Mouse (Mus musculus): ENCODE data around the gene Galc. TPM values are rescaled to one million over a fixed set of nuclear protein-coding genes. Genes with fewer than 3 reads are reported as not detected.

Galc gene
- polyA plus RNA-seq, 1 experiment from 2014 or later: 13.8 TPM

DNA sequence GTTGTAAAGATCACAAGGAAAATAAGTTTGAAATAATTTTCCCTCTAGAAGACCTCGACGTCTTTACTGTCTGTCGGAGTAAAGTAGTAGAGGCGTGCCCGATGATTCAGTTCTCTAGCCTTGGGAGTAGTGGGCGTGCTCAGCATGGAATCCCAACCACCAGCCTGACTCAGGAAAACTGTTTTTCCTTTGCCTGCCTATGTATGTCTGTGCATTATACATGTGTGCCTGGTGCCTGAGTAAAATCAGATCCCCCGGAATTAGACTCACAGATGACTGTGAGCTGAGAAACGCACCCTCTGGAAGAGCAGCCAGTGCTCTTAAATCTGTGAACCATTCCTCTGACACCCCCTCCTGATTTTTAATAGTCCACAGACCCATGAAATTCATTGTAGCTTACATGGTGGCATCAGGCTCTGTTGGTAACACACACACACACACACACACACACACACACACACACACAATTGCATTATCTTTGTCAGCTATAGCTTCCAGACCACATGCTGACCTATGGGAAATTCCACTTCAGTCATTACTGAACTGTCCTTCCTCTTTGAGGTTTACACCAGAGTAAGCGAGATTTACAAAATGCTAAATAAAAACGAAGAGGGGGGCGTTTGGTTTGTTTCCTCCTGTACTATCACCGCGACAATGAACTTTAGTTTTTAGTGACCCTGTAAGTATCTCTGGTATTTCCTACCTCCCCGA lies 23.7 kb upstream of the Galc start:
- Histone ChIP-seq H3K9ac (no peak overlapping the region), H3K27me3 (ENCODE audit: control insufficient read depth, insufficient read depth, low read length) (no peaks in the 10 kb centered on the region), H3K9me3 (ENCODE audit: control insufficient read depth, low read length) (no peaks in the 10 kb centered on the region), H3K27ac (no peak overlapping the region), H3K36me3 (replicated peaks; ENCODE audit: control insufficient read depth, insufficient read depth) (no peaks in the 10 kb centered on the region), H3K4me2 (replicated peaks) (no peak overlapping the region), H3K4me3 (replicated peaks; ENCODE audit: low read length) (no peak overlapping the region), H3K4me1 (replicated peaks; ENCODE audit: control insufficient read depth, insufficient read depth, low read length) (no peaks in the 10 kb centered on the region)
- DNase-seq (ENCODE audit: low spot score) (no peak), ATAC-seq (ENCODE audit: low FRiP score) (no peak)
- WGBS: 81% methylated on average over 14 of the region's 14 CpGs

DNA sequence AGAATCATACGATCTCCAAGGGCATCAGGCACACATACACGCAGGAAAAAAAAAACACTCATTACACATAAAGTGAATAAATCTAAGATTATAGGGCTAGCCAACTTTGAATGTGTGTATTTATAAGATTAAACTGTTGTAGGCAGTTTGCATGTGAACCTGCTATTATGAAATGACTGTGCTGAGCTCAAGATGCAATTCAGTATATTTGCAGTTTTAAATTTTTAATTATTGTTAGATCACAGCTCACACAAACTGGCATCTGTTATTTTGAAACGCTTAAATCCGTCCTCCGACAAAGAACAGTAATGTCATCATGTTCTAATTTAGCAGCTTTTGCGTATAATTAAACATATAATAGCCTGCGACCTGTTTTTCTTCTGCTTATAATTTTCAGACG lies 21.7 kb upstream of the Galc start:
- Histone ChIP-seq H3K4me2 (replicated peaks) (no peak overlapping the region), H3K9ac (no peak overlapping the region), H3K4me3 (replicated peaks; ENCODE audit: low read length) (no peak overlapping the region), H3K27ac (no peak overlapping the region), H3K9me3 (ENCODE audit: control insufficient read depth, low read length) (no peaks in the 10 kb centered on the region), H3K4me1 (replicated peaks; ENCODE audit: control insufficient read depth, insufficient read depth, low read length) (no peaks in the 10 kb centered on the region), H3K27me3 (ENCODE audit: control insufficient read depth, insufficient read depth, low read length) (no peaks in the 10 kb centered on the region), H3K36me3 (replicated peaks; ENCODE audit: control insufficient read depth, insufficient read depth) (no peaks in the 10 kb centered on the region)
- ATAC-seq (ENCODE audit: low FRiP score): no peak
- no peak for DNase-seq (ENCODE audit: low spot score)
- 79% methylated on average over 8 of the region's 8 CpGs for WGBS

DNA sequence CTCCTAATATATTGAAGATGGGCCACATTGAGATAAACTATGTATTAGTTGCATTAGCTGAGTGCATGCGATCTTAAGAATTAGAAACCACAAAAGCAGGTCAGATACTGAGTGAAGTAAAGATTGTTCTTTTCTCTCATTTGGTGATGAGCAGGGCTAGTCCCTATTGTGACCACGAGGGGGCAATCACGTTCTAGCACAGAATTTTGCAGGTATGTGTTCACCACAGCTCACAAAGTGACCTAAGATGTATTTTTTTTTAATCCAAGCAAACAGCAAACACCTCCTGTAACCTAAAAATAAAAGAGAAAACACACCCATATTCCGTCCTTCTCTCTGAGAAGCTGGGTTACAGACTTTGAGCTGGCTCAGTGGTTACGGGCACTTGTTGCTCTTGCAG lies 21.3 kb upstream of the Galc start:
- Histone ChIP-seq H3K27ac (no peak overlapping the region), H3K27me3 (ENCODE audit: control insufficient read depth, insufficient read depth, low read length) (no peaks in the 10 kb centered on the region), H3K36me3 (replicated peaks; ENCODE audit: control insufficient read depth, insufficient read depth) (no peaks in the 10 kb centered on the region), H3K9me3 (ENCODE audit: control insufficient read depth, low read length) (no peaks in the 10 kb centered on the region), H3K9ac (no peak overlapping the region), H3K4me2 (replicated peaks) (no peak overlapping the region), H3K4me1 (replicated peaks; ENCODE audit: control insufficient read depth, insufficient read depth, low read length) (no peaks in the 10 kb centered on the region), H3K4me3 (replicated peaks; ENCODE audit: low read length) (no peak overlapping the region)
- DNase-seq (ENCODE audit: low spot score) (peak; percentile 86), ATAC-seq (ENCODE audit: low FRiP score) (0 out of 2 replicates have a peak, but pooled peaks have one; percentile 43)
- WGBS: 34% methylated on average over 5 of the region's 5 CpGs

DNA sequence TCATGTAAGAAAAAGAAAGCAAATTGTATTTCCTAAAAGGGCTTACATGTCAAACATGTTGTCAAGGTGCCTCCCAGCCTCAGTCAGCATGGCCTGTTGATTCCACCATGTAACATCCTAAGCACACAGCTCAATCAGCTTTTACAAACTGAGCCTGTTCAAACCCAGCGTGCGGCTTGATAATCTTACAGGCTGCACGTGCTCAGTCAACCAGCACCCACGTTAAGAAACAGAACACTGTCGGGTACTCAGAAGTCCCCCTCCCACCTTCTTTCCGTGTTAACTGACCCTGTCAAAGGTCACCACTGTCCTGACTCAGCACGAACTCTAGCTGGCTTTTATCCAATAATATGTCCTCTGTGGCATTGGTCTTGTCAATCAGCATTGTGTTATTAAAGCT lies 13.2 kb upstream of the Galc start:
- Histone ChIP-seq H3K9me3 (ENCODE audit: control insufficient read depth, low read length) (no peaks in the 10 kb centered on the region), H3K9ac (no peak overlapping the region), H3K4me2 (replicated peaks) (no peak overlapping the region), H3K4me3 (replicated peaks; ENCODE audit: low read length) (no peak overlapping the region), H3K4me1 (replicated peaks; ENCODE audit: control insufficient read depth, insufficient read depth, low read length) (no peaks in the 10 kb centered on the region), H3K27ac (no peak overlapping the region), H3K27me3 (ENCODE audit: control insufficient read depth, insufficient read depth, low read length) (no peaks in the 10 kb centered on the region), H3K36me3 (replicated peaks; ENCODE audit: control insufficient read depth, insufficient read depth) (no peaks in the 10 kb centered on the region)
- WGBS: 61% methylated on average over 7 of the region's 7 CpGs
- ATAC-seq (ENCODE audit: low FRiP score) (no peak), DNase-seq (ENCODE audit: low spot score) (no peak)

DNA sequence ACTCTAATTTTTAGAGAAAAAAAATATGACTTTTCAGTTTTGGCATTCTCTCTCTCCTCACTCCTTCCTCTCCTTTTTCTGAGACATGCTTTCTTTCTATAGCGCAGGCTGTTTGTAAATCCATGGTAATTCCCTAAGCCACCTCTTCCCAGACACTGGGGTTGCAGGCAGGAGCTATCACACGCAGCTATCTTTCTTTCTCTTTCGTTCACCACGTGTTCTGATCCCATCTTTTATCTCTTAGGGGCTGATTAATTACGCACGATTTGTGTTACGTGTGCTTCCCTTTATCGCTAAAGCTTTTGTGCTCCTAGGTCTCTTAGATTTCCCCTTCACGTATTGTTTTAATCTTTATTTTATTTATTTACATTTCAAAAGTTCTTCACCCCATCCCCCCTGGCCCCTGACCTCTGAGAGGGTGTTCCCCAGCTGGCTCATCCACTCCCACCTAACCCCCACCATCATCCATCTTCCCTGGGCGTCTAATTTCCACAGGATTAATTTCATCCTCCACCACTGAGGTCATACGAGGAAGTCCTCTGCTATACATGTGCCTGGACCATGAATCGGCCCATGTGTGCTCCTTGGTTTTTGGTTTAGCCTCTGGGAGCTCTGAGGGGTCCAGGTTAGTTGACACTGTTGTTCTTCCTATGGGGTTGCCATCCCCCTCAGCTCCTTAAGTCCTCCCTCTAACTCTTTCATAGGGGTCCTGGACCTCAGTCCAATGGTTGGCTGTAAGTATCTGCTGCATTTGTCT lies 11.7 kb upstream of the Galc start:
- 44% methylated on average over 12 of the region's 12 CpGs for WGBS
- DNase-seq (ENCODE audit: low spot score) (no peak), ATAC-seq (ENCODE audit: low FRiP score) (no peak)
- no peak overlapping the region for H3K4me3 ChIP-seq (replicated peaks; ENCODE audit: low read length)
- no peaks in the 10 kb centered on the region for H3K9me3 ChIP-seq (ENCODE audit: control insufficient read depth, low read length)
- no peaks in the 10 kb centered on the region for H3K36me3 ChIP-seq (replicated peaks; ENCODE audit: control insufficient read depth, insufficient read depth)
- H3K4me2 ChIP-seq (replicated peaks): no peak overlapping the region
- no peak overlapping the region for H3K9ac ChIP-seq
- no peaks in the 10 kb centered on the region for H3K27me3 ChIP-seq (ENCODE audit: control insufficient read depth, insufficient read depth, low read length)
- H3K27ac ChIP-seq: no peak overlapping the region
- H3K4me1 ChIP-seq (replicated peaks; ENCODE audit: control insufficient read depth, insufficient read depth, low read length): no peaks in the 10 kb centered on the region

DNA sequence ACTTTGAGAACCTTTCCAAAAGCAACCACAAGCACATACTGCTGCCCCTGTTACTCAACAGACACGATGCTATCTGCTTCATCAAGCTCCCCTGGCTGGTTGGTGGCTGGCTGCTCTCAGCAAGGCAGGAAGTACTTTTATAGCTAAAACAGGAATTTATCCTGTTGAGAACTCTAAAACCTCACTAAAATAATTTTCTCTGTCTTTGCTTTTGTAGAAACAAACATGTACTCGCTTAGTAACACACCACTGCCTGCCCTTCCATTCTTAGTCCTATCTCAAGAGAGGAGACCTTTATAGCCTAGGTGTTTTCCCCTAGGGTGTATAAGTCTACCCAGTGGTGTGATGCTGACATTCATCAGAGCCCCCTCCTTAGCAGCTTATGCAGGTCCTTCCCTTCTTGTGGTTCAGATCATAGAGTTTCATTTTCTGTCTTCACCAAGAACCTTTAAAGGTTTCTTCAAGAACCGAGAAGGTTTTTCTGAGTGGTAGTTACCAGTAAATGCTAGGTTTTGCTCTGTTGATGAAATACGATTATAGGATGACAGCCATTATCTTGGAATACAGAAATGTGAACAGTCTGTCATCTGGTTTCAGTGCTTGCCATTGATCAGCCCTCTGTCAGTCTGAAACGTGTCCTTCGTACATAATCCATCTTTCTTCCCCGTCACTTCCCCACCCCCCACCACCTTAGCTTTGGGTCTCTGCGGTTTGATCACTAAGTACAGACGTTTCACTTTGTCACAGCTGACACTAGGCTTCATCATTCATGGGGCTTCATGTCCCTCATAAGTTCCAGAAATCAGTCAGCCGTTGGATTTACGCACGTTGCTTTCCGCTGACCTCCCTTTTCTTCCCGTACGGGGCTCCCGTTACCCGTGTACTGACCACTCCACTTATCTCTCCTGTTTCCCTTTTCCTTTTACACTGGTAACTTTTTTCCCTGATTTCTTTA lies 10.8 kb upstream of the Galc start:
- 69% methylated on average over 17 of the region's 17 CpGs for WGBS
- DNase-seq (ENCODE audit: low spot score): no peak
- H3K4me3 ChIP-seq (replicated peaks; ENCODE audit: low read length): no peak overlapping the region
- no peaks in the 10 kb centered on the region for H3K27me3 ChIP-seq (ENCODE audit: control insufficient read depth, insufficient read depth, low read length)
- no peaks in the 10 kb centered on the region for H3K4me1 ChIP-seq (replicated peaks; ENCODE audit: control insufficient read depth, insufficient read depth, low read length)
- no peak for ATAC-seq (ENCODE audit: low FRiP score)
- no peaks in the 10 kb centered on the region for H3K36me3 ChIP-seq (replicated peaks; ENCODE audit: control insufficient read depth, insufficient read depth)
- H3K27ac ChIP-seq: no peak overlapping the region
- no peak overlapping the region for H3K9ac ChIP-seq
- H3K4me2 ChIP-seq (replicated peaks): peak overlapping the region; percentile 25; the same call in 1 of the 2 replicates
- no peaks in the 10 kb centered on the region for H3K9me3 ChIP-seq (ENCODE audit: control insufficient read depth, low read length)

DNA sequence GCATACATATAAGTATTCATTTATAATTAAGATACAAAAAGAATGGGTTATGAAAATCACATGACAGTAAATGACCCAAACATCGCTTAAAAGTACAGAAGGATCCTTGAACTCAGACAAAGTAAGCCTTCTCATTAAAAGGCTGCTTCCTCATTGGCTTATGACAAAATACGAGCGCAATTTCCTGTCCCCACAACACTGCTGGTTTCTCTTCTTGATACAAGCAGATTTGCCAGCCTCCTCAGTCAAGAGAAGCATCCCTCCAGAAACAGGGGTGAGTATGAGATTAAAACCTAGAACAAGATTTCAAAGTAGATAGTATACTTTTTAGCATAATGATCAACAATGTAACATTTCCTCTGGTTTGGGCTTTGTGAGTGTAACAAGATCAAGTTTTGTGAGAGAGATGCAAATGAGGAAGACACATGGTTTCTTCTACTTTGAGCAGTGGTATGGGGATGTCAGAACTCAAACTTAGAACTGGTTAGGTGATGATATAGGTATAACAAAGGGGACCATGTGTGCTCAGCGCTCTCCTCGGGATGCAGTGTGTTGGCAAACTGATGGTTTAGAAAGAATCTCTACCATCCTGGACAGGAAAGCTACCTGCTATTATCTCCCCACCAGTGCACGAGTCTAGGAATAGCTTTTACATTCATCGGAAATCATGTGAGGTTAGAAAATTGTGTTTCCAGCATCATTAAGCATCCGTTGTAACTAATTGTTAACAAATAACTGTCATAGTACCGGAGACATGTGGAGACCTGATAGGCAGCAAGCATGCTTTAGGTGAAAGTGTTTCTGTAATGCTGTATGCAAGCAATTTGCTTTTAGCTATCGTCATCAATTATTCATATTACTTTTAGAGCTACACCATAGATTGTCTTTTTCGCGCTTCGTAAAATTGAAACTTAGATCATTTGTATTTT lies 9.4 kb upstream of the Galc start, which contains the start of gene Gpr65:
TSS of gene Gpr65 (plus strand) at position 195 of the 929 bp plus-strand sequence.
- Histone ChIP-seq H3K4me2 (replicated peaks) (no peak within 1 kb of the TSS), H3K4me1 (replicated peaks; ENCODE audit: control insufficient read depth, insufficient read depth, low read length) (no peaks in the 10 kb centered on the region), H3K9ac (no peak within 1 kb of the TSS), H3K4me3 (replicated peaks; ENCODE audit: low read length) (no peak within 1 kb of the TSS), H3K9me3 (ENCODE audit: control insufficient read depth, low read length) (no peaks in the 10 kb centered on the region), H3K27ac (no peak within 1 kb of the TSS), H3K36me3 (replicated peaks; ENCODE audit: control insufficient read depth, insufficient read depth) (no peaks in the 10 kb centered on the region), H3K27me3 (ENCODE audit: control insufficient read depth, insufficient read depth, low read length) (no peaks in the 10 kb centered on the region)
- ATAC-seq (ENCODE audit: low FRiP score): no peak
- no peak for DNase-seq (ENCODE audit: low spot score)
- WGBS: 86% methylated on average over 13 of the region's 13 CpGs

DNA sequence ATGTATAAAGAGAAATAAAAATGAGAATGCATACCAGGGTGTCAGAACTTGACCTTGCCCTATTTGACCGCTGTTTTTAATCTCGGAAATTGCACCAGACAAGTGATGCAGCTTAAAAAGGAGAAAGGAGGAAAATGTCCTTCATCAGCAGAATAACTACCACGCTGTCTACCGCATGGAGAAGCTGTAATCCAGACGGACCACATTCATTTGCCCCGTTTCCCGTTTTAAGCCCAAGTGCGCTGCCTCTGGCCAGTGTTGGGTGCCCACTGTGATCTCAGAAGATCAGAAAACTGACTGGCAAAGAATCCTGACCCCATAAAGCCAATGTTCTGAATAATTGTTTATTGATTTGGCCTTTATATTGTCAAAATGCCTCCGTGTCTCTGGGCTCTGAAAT lies 6.4 kb upstream of the Galc start:
- Histone ChIP-seq H3K36me3 (replicated peaks; ENCODE audit: control insufficient read depth, insufficient read depth) (no peaks in the 10 kb centered on the region), H3K9me3 (ENCODE audit: control insufficient read depth, low read length) (no peaks in the 10 kb centered on the region), H3K9ac (no peak overlapping the region), H3K4me3 (replicated peaks; ENCODE audit: low read length) (no peak overlapping the region), H3K27me3 (ENCODE audit: control insufficient read depth, insufficient read depth, low read length) (no peaks in the 10 kb centered on the region), H3K4me1 (replicated peaks; ENCODE audit: control insufficient read depth, insufficient read depth, low read length) (no peaks in the 10 kb centered on the region), H3K27ac (no peak overlapping the region), H3K4me2 (replicated peaks) (no peak overlapping the region)
- 84% methylated on average over 9 of the region's 9 CpGs for WGBS
- no peak for DNase-seq (ENCODE audit: low spot score)
- ATAC-seq (ENCODE audit: low FRiP score): no peak

Measured in hindbrain, embryonic 14.5 days (tissue).